Mouse (Mus musculus) lung, adult 2 months (tissue): ENCODE data around the gene Rhebl1.

ENCODE experiments used
- CTCF ChIP-seq: fragments of 200-500 bp; IDR thresholded peaks from 2 replicates; pipeline ENCODE4 v1.5.1; 2011; ENCODE audit warnings: mild to moderate bottlenecking, low read length, control low read depth; ENCODE audit not compliant: insufficient read depth
- POLR2A ChIP-seq: fragments of 200-500 bp; IDR thresholded peaks from 2 replicates; pipeline ENCODE4 v1.6.1; 2011; ENCODE audit warnings: low read depth, mild to moderate bottlenecking, control low read depth, low read length, borderline replicate concordance; ENCODE audit errors: extremely low read depth

DNA sequence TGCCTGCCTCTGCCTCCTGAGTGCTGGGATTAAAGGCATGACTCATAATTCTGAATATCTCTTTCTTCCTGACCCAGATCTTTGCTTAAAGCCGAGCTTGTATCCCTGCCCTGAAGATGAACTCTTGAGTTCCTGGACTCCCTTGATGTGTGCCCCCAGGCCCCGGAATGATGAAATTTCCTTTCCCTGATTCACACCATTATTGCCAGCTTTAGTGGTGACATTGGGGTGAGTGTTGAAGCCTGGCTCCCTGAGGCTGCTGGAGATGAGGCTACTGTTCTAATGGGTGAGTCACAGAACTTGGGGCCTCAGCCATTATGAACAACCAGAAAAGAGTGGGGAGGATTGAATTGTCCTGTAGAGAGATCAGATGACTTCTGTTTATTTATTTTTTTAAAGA lies 47.2 kb upstream of the Rhebl1 start:
- TF ChIP-seq POLR2A = no peak
- TF ChIP-seq CTCF = no peak
